Mouse (Mus musculus) E14TG2a.4 (cell line): ENCODE measurements around the gene Stk39.

Experiments
- H3K27me3 ChIP-seq: 2 replicates; pipeline ENCODE4 v1.6.1; 2014; ENCODE audit warnings: low read length, control low read depth; ENCODE audit not compliant: insufficient read depth
- H3K36me3 ChIP-seq: 2 replicates; pipeline ENCODE4 v1.6.1; 2014; ENCODE audit warnings: low read length, control low read depth; ENCODE audit not compliant: insufficient read depth
- H3K4me1 ChIP-seq: replicated peaks from 2 replicates; pipeline ENCODE4 v1.6.1; 2014; ENCODE audit warnings: low read depth, low read length, control low read depth
- H3K4me3 ChIP-seq: replicated peaks from 2 replicates; pipeline ENCODE4 v1.5.1; 2014; ENCODE audit warnings: mild to moderate bottlenecking, low read length
- H3K9me3 ChIP-seq: 2 replicates; pipeline ENCODE4 v1.6.1; 2014; ENCODE audit warnings: low read length, control low read depth
- CTCF ChIP-seq: conservative IDR thresholded peaks from 2 replicates; pipeline ENCODE4 v1.5.1; 2014; ENCODE audit warnings: low read length
- NANOG ChIP-seq: IDR thresholded peaks from 2 replicates; pipeline ENCODE4 v1.6.1; 2014; ENCODE audit warnings: borderline replicate concordance, low read length, mixed read lengths
- POU5F1 ChIP-seq: IDR thresholded peaks from 2 replicates; pipeline ENCODE4 v1.6.1; 2014; ENCODE audit warnings: low read length, borderline replicate concordance

The Stk39 gene

DNA sequence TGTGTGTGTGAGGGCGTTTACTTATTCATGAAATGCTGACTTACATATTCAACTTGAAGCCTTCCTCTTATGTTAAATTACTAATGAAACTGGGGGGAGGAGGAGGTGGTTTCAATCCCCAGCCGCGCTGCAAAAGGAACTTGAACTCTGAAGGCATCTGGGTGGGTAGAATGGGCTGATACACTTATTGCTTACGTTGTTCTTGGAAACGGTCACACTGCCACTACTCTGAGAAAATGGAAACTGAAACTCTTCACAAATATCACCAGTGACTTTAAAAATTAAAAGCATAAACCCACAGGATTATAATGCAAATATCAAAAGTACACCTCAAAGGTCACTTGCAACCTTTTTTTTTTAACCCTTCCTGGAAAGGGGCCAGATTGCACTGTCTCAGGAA, 37.5 kb downstream of the Stk39 start:
- TF ChIP-seq POU5F1, result no peak
- no peak overlapping the region for H3K4me3 ChIP-seq

GRCm38 (mm10) chr2:68433736-68434312, 38.2 kb downstream of the Stk39 start:
- Histone ChIP-seq H3K27me3 (peaks cover 6% of the 10 kb centered on the region; the same call in 1 of the 2 replicates), H3K9me3 (no peaks in the 10 kb centered on the region), H3K4me1 (peaks cover 15% of the 10 kb centered on the region), H3K36me3 (no peaks in the 10 kb centered on the region), H3K4me3 (no peak overlapping the region)
- no peak for TF ChIP-seq POU5F1
- no peak for TF ChIP-seq CTCF
- no peak for TF ChIP-seq NANOG

More for the DNA sequence above, 37.5 kb downstream of the Stk39 start:
- peaks cover 15% of the 10 kb centered on the region for H3K4me1 ChIP-seq
- no peaks in the 10 kb centered on the region for H3K36me3 ChIP-seq
- H3K27me3 ChIP-seq, result peaks cover 6% of the 10 kb centered on the region; the same call in 1 of the 2 replicates
- no peaks in the 10 kb centered on the region for H3K9me3 ChIP-seq

DNA sequence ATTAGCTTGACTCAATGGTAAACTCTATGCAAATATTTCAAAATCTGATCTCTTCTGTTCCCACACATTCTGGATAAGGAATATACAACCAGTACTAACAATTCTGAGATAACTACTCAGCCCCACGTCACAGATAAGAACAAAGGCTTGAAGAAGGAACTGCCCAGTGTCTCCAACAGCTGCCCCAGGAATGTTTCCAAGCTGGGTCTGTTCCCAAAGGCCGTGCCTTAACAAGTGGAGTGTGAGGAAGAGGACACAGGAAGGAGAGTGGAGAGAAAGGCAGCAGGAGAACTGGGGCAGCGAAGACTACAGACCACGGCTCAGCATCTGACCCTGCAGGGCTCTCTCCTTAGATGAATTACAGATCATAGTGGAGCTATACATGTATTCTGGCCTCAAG, 39.2 kb downstream of the Stk39 start:
- no peak for TF ChIP-seq POU5F1
- no peak for TF ChIP-seq NANOG
- TF ChIP-seq CTCF, result no peak

DNA sequence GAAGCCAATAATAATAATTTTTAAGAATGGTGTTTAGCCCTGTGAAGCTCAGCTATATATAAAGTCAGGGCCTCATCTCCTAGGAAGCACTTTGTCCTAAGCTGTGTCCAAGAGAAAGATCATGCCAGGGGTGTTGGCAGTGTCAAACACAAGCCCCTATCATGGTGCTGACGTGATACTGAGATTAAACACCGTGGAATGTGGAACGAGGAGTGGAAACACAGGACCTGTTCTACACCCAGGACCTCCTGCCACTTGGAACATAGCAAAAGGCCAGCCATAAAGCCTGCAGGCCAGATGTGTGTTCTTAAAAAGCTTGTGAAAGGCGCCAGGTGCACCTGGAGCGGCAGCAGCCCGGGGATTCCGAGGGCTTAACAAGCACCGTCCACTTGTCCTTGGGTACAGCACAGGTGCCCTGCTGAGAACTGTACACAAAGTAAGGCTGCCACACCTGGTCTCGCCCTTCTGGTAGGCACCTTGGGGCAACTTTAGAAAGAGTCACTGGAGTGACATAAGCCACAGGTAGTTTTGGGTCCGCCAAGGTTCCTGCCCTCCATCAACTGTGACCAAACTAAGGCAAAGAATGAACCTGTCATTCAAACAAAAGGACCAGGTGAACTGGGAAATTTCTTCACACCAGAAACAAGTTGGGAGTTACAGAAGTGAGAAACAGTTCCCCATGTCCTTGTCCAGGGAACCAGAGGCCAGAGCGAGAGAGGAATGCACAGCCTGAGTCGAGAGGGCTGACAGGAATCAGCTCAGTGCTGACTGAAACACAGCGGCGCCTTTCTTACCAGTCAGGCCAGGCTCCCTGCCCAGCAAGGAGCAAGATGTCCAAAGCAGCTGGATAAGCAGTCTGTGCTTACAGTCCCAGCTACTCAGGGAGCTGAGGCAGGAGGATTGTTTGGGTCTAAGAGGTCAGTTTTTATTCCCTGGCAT, 40.8 kb downstream of the Stk39 start:
- no peaks in the 10 kb centered on the region for H3K36me3 ChIP-seq
- no peaks in the 10 kb centered on the region for H3K9me3 ChIP-seq
- H3K4me3 ChIP-seq, result no peak overlapping the region
- H3K4me1 ChIP-seq, result peaks cover 12% of the 10 kb centered on the region
- TF ChIP-seq CTCF, result no peak
- no peak for TF ChIP-seq POU5F1
- TF ChIP-seq NANOG, result no peak
- peaks cover 3% of the 10 kb centered on the region; the same call in 1 of the 2 replicates for H3K27me3 ChIP-seq

More for the DNA sequence above, 39.2 kb downstream of the Stk39 start:
- Histone ChIP-seq H3K4me3 (no peak overlapping the region), H3K9me3 (no peaks in the 10 kb centered on the region), H3K36me3 (no peaks in the 10 kb centered on the region), H3K4me1 (peaks cover 15% of the 10 kb centered on the region), H3K27me3 (peaks cover 6% of the 10 kb centered on the region; the same call in 1 of the 2 replicates)

DNA sequence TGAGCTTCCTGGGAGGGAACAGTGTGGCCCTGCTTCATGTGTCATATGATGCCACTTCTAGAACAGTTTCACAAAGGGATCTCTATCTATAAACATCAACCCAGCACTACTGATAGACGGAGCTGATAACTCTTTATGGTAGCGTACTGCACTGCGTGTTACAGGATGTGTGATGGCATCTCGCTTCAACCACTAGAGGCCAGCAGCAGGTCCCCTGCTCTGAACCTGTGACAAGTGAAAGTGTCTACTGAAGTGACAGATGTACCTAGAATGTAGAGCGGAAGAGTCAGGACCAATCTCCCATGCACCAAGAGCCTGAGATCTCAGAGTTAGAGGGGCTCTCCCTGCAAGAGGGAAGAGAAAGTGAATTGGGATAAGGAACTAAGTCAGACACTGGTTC, 41.6 kb downstream of the Stk39 start:
- Histone ChIP-seq H3K9me3 (no peaks in the 10 kb centered on the region), H3K27me3 (no peaks in the 10 kb centered on the region; the same call in 1 of the 2 replicates), H3K4me3 (no peak overlapping the region), H3K36me3 (no peaks in the 10 kb centered on the region), H3K4me1 (peaks cover 6% of the 10 kb centered on the region; the same call in 1 of the 2 replicates)
- TF ChIP-seq POU5F1, result no peak
- TF ChIP-seq NANOG, result no peak
- TF ChIP-seq CTCF, result no peak

GRCm38 (mm10) chr2:68429436-68429835, 42.6 kb downstream of the Stk39 start:
- H3K9me3 ChIP-seq, result no peaks in the 10 kb centered on the region
- no peaks in the 10 kb centered on the region for H3K36me3 ChIP-seq
- TF ChIP-seq POU5F1 (no peak), NANOG (no peak), CTCF (no peak)
- no peak overlapping the region for H3K4me3 ChIP-seq
- H3K27me3 ChIP-seq, result no peaks in the 10 kb centered on the region; the same call in 1 of the 2 replicates
- H3K4me1 ChIP-seq, result no peaks in the 10 kb centered on the region

DNA sequence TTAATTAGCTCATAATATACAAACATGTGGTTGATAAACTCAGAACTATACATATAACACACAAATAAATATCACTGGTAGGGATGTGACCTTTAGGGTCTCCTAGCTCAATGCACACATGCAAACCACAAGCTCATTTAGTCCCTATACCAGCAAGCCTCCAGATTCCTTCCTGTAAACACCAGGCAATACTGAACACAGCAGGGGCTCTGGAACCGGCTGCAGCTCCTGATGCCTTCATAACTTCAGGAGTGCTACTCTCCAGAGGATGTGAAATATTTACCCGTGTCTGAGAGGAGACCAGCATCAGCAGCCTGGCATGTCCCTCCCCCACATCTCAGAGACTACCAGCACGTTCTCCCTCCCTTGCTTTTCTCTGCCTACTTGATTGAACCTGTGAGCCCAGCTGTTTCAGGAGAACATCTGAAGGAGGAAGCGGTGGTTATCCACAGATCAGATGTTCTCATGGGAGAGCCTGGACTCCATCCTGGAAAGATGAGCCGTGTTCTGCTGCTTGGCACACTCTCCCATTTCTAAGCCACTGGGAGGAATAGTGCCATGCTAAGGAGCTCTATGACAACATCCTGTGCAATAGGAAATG, 45.0 kb downstream of the Stk39 start:
- H3K36me3 ChIP-seq, result no peaks in the 10 kb centered on the region

GRCm38 (mm10) chr2:68426074-68426473, 46.0 kb downstream of the Stk39 start:
- no peak overlapping the region for H3K4me3 ChIP-seq
- TF ChIP-seq CTCF (no peak), POU5F1 (no peak), NANOG (no peak)
- H3K27me3 ChIP-seq, result peaks cover 3% of the 10 kb centered on the region; the same call in 1 of the 2 replicates
- no peaks in the 10 kb centered on the region for H3K36me3 ChIP-seq
- H3K4me1 ChIP-seq, result no peaks in the 10 kb centered on the region
- H3K9me3 ChIP-seq, result no peaks in the 10 kb centered on the region

More for the DNA sequence above, 45.0 kb downstream of the Stk39 start:
- Histone ChIP-seq H3K4me1 (no peaks in the 10 kb centered on the region), H3K4me3 (no peak overlapping the region), H3K27me3 (no peaks in the 10 kb centered on the region; the same call in 1 of the 2 replicates), H3K9me3 (no peaks in the 10 kb centered on the region)
- no peak for TF ChIP-seq POU5F1
- TF ChIP-seq NANOG, result no peak
- no peak for TF ChIP-seq CTCF
